Mouse (Mus musculus): Measurements from ENCODE around the gene Hist2h2aa1.

DNA sequence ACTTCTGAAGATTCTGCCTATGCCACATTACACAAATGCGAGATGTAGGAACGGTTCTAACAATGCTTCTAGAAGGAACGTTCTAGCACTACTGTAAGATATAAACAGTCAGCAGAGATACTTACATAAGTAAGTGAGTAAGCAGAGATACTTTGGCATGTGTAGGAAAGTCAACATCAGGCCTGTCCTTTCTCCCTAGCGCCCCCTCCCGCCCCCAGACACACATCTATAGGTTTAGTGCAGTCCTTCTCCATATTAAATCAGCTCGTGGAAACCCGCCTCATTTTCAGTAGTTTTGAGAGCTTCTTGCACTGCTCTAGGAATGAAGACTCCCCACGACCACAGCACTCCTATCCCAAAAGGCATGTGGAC, 32.1 kb downstream of the Hist2h2aa1 start:
- TF ChIP-seq CTCF (IDR thresholded peaks at IDR 0.05; ENCODE audit: borderline replicate concordance, control insufficient read depth, extremely low read depth, insufficient read depth, low read length, poor library complexity) (no peak), POLR2A (IDR thresholded peaks at IDR 0.05; ENCODE audit: control insufficient read depth, extremely low read depth, insufficient read depth, low read length, poor library complexity) (no peak)
